Mouse (Mus musculus): ENCODE measurements around the gene Gm49711. TPM values are rescaled to one million over a fixed set of nuclear protein-coding genes. Genes with fewer than 3 reads are reported as not detected.
"Not testable (repeated sequence)": the region's sequence is repeated elsewhere in the genome, so short reads cannot be mapped to it uniquely, and the experiment has no call there.

The Gm49711 gene
- total RNA-seq, 2 experiments from 2014 or later, result 0.37 TPM; not detected in 1

DNA sequence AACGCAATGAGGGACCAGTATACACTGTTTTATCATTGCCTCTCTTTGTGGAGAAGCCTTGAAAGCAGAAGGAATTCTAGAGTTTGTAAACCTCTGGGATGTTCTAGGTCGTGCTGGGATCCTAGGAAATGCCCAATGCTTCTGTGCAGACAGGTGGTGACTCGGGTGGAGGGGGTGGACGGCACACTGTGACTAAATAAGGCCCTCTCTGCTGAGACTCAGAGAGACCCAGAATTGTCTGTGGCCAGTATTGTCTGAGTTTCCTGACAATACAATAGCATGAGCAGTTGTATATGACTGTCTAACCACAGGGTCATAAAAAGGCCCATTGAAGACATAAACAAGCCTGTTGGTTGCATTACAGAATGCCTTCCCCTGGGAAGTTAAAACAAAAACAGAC is 105.4 kb downstream of the Gm49711 start:
- no peak for DNase-seq (ENCODE audit: low spot score in 2 of 2)

DNA sequence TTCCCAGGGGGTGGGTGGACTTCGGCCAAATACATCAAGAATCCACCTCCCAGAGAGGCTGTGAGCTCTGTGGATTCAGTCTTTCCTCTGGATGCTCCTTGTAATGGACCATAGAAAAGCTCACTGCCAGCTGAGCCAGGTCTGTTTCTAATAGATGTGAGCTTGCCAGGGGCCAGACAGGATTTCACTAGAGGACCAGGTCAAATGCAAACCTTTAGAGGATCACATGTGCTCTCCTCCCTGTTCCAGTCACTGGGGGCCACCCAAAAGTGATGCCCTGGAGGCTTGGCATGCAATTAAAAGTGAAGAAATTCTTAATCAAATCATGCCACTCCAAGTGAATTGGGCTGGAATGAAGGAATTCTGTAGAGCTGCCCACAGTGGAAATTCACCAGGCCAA is 117.9 kb downstream of the Gm49711 start:
- DNase-seq (ENCODE audit: low spot score in 2 of 2), result no peak

DNA sequence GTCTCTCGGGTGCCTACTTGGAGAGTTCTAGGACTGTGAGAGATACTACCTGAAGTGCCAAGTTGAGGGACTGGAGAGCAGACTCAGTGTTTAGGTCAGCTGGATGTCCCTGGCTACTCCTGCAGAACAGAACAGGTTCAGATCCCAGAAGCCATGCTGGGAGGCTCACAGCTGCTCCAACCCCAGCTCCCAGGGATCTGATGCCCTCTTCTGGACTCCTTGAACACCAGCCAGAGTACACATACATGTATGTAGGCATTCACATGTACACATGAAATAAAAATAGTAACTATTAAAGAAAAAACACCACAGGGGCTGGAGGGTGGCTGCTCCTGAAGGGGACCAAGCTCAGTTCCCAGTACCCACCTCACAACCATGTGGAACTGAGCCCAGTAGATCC is 119.6 kb downstream of the Gm49711 start:
- DNase-seq (ENCODE audit: low spot score in 2 of 2), result no peak

DNA sequence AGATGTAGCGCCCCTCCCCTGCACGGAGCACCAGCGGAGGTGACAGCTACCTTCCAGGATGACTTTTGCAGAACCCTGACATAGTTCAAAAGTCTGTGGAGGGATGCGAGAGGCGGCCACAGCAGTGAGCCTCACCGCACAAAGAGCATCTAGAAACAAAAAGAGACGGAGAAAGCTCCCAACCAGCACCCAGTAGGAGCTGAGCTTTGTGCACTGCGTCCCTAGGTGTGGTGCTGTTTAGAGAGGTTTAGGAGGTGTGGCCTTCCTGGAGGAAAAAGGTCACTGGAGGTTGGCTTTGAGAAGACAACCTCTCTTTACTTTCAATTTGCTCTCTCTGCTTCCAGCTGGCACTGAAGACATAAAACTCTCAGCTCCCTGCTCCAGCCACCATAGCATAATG is 121.2 kb downstream of the Gm49711 start:
- DNase-seq (ENCODE audit: low spot score in 2 of 2), result no peak

DNA sequence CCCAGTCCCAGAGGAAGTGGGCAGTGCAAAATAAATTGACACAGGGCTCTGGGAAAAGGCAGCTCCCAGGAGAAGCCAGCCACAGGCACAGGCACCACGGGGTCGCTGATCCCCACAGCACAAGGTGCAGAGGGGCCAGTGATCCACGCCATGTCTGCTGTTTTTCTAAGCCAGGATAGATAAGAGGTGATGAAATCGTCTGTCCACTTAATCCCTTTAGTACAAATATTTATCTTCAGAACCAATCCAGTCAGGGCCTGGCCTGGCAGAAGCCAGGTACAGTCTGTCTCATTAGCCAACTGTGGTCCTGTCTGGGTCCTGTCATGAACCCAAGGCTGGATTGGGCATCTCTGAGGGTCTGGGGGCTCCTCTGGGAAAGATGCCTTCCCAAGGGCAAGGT is 125.4 kb downstream of the Gm49711 start:
- no peak for DNase-seq (ENCODE audit: low spot score in 2 of 2)

DNA sequence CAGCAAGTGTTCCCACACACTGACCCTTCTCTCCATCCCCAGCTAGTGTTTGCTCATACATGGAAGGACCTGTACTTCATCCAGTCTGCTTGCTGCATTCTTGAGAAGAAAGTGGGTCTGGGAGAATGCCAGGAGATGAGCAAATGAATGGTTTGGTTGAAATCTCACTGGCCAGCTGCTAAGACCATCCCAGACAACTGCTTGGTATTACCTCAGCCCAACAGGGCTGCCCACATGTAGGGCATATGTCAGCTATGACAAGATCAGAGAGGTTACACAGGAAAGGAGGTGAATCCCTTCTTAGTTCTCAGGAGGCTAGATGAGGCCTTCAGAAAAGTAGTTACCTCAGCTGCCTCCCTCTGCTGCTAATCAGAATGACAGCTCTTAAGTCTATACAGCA is 132.5 kb downstream of the Gm49711 start:
- DNase-seq (ENCODE audit: low spot score in 2 of 2), result no peak

DNA sequence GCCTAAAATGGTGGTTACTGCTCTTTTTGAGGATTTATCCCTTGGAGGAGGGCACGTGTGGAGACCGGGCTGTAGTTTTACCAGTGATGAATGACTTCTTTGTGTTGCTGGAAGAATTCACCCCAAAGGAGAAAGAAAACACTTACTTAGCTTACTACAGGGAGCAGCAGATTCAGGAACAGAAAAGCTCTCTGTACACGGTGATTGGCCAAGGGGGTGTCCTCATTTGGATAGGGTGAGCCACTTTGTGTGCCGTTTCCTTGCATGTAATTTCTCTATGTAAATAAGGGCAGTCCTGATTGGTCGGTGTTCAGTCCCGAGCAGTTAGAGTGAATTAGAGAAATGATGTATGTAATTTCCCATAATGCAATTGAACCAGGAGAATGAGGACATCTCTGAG is 137.0 kb downstream of the Gm49711 start:
- DNase-seq (ENCODE audit: low spot score in 2 of 2), result no peak

DNA sequence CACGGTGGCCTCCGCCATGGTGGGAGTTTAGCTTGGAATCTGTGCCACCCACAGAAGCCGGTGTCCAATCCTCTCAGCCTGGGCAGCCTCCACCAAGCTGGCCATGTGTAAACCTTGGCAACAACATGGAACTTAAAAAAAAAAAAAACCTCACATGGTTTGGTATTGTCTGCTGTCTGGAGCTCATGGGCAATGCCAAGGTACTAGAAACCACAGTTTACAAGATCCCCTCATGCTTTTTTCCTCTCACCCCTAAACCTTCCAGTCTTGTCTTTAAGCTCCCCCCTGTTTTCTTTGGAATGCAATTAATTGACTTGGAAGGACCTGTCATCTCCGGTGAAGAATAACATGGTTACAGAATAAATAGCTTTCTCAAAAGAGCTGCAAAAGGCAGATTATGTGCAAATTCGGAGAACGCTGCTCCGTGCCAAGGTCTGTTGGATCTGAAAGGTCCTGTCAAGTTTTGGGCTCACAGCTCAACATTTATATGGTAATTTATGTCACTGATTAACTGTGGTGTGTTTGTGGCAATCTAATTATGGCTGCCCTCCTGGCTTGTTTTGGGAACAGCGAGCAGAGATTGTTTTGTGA is 138.7 kb downstream of the Gm49711 start:
- DNase-seq (ENCODE audit: low spot score in 2 of 2), result no peak

DNA sequence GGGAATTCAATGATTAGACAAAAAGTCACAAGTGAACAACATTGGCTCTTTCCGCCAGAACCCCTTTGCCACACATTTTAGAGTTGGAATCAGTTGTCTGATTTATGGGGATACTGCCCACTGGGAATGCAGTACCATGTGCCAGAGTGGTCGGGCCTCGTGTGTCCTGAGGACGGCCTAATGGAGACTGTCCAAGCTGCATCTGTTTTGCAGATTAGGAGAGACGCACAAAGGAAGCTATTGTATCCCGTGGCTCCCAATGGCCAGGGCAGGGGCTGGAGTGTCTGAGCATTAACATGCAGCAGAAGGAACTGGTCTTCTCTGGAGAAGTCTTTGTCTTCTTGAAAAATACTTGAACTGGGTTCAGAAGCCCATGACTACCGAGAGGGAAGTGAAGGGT is 142.5 kb downstream of the Gm49711 start:
- no peak for DNase-seq (ENCODE audit: low spot score in 2 of 2)

DNA sequence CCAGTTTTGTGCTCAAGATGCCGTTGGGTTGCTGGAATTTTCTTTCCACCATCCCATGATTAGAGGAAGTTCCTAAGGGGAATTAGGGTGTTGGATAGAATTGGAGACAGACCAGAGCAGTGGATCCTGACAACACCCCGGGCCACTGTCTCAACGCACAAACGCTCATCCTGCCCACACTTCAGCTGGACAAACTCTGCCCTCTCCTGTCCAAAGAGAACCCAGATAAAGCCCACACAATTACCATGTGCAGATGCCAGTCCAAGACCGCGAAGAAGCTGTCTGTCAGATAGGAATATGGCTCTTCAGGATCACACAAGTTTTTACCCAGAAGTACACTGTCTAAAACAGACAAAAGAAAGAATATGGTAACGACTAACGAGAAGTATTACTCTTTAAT is 145.5 kb downstream of the Gm49711 start:
- DNase-seq (ENCODE audit: low spot score in 2 of 2), result no peak

DNA sequence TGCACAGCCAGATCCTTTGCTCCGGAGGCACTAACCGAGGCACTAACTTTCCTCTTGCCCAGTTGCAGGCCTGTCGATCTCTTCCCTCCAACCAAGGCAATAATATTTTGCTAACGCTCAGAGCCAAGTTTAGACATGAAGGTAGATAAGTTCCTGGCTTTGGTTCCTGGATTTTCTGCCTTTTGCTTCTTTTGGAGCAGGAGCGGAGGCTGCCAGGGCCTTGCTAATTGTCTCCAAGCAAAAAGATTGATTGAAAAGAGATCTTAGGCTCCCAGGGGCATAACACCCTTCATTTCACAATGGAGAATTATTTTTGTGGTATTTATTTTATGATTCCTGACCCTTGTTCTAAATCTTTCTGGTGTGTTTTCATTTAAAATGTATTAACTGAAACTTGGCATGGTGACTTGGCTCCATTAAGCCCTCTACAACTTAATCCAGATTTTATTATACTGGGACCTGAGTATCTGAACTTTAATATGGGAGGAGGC is 151.2 kb downstream of the Gm49711 start:
- no peak for DNase-seq (ENCODE audit: low spot score in 2 of 2)

DNA sequence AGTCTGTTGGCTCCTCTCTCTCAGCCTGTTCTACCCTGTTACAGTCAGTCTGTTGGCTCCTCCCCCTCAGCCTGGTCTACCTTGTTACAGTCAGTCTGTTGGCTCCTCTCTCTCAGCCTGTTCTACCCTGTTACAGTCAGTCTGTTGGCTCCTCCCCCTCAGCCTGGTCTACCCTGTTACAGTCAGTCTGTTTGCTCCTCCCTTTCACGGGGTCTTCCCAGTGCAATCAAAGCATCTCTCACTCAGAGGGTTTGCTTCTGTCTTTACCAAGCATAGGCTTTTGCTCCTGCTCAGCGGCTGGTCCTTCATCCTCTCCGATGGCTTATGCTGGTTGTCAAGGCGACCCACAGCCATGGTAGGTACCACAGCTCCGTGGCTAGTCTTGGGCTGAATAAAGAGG is 152.2 kb downstream of the Gm49711 start:
- not testable (repeated sequence) for DNase-seq (ENCODE audit: low spot score in 2 of 2)

DNA sequence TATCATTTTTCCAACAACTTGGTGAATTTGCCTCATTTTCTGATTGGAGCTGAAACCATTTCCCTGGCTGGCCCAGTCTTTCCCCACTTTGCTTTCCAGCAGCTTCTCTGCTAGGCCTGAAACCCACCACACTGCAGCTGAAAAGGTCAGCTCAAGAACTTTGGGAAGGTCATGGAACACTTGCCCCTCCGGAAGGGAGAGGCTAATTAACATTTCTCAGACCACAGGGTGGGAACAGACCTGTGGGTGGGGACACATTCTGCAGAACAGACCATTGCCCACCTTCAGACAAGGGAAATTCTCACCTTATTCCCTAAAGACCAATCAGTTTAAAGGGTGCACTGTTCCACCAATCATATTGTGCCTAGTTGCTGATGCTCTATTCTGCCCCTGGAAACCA is 155.8 kb downstream of the Gm49711 start:
- not testable (repeated sequence) for DNase-seq (ENCODE audit: low spot score in 2 of 2)

DNA sequence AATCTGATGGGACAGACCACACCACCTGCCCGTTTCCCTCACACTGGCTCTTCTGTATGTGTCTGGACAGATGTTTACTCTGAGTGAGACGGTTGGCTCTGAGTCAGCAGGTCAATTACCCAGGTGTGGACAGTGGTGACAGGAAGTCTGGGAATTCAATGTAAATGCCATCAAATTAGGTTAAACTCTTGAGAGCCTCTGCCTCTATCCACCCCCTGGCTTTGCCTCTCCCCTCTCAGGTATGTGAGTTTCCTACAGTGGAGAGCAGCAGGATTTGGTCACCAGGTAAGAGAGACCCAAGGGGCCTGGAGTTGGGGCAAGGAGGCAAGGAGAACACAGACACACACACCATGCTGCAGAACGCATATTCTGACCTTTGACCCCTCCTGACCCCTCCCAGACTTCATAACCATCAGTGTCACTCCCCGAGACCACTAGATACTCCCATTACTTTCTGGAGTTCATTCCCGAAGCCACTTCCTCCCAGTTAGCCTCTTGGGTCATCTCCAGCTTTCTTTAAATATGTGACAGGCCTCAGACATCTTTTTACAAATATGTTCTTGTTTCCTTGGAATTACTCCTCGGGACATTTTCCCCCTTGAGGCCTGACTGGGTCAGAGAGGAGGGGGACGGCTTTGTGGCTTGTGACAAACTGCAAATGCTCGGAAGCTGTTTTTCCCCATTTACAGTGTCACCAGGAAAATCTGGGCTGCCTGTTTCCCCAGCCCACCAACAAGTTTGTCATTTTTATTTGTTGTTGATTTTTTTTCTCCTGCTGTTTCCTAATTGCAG is 157.7 kb downstream of the Gm49711 start:
- no peak for DNase-seq (ENCODE audit: low spot score in 2 of 2)

DNA sequence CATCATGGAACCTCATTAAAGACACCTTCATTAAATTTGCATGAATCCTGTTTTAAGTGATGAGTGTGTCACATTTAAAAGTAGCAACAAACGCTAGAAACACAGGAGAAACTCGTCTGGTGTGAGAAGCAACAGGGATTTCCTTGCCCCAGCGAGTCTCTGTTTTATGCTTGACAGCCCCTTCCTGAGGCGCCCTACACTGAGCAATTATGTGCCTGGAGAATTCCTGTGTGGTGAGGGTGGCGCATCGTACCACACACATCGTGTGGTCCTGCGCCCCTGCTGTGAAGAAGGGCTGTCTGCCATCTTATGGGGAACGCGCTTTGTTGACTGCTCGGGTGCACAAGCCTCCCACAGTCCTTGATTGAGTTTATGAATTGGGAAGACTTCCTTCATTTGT is 162.6 kb downstream of the Gm49711 start:
- DNase-seq (ENCODE audit: low spot score in 2 of 2), result no peak

DNA sequence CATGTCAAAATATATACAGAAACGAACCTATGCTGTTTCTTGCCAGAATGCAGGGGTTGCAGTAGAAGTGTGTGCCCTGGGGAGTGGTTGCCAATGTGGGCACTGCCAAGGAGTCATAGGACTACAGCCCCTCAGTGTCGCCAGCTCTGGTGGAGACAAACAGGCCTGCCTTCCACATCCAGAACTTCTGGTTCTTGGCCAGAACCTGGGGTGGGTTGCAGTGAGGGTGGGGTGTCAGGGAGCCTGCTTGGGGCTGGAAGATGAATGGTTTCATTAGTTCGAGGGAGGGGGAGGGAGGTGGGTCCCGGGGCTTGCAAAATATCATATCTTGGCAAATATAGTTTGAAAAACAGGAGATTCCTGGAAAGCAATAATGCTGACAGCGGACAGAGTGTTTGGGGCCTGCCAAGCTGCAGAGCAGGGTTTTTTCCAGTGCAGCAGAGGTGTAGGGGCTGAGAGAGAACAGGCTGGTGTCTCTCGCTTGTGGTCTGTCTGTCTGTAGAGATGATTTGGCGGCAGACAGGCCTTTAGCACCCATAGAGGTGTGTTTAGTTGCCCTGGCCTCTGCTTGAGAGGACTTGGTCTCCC is 170.3 kb downstream of the Gm49711 start:
- DNase-seq (ENCODE audit: low spot score in 2 of 2), result no peak

DNA sequence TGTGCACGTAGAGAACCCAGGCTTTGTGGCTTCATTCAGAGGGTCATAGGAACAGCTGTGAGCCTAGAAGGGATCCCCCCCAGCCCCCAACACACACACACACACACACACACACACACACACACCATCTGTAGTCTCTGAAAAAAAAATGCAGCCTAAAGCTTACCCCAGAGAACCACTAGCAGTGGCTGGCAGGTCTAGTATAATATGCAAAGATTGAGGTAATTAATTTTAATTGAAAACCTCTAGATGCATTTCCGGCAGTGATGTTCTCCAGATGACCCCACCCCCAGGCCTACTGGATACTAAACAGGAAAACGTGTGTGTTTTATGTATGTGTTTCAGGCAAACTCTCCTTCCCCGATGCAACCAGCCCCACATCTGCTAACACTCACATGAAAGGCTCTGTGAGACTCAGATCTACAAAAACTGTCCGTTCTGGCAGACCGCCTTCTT is 172.4 kb downstream of the Gm49711 start:
- no peak for DNase-seq (ENCODE audit: low spot score in 2 of 2)

DNA sequence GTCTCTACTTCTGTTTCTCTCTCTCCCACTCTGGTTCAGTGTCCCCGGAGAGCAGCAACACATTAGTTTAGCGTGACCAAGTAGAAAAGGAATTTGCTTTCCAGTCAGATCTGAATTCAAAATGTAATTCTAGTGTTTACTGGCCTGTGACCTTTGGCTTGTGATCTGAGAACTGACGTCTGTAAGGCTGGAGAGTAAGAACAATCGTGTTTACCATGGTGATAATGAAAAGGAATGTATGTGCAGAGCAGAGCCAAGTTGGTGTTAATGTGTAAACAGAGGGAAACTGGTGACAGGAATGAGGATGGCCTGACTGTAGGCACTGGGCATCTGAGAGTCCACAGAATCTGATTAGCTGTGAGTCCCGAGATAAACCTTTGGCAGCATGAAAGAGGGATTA is 176.4 kb downstream of the Gm49711 start:
- DNase-seq (ENCODE audit: low spot score in 2 of 2), result no peak

DNA sequence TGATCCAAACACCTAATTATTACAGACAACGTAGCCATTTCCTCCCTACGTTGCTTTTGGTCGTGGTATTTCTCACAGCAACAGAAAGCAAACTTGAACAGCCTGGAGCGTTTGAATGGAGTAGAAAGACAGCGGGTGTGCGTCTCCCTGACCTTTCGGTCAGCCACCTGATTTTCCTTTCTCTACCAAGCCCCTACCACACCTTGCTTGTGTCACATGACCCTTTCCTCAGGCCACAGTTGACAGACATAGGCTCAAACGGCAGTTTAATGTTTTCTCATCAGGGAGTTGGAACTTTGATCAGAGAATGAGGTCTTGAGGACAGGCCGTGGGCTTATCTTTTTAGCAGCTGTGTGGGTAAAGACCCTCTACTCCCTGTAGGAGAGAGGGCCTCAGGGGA is 177.1 kb downstream of the Gm49711 start:
- no peak for DNase-seq (ENCODE audit: low spot score in 2 of 2)

Data from adrenal gland, postnatal 4 days (tissue).